Mouse (Mus musculus) activated CD4-positive, CD25-positive, alpha-beta regulatory T cell (primary cell): ENCODE data around the gene Rab7. TPM values are rescaled to one million over a fixed set of nuclear protein-coding genes. Genes with fewer than 3 reads are reported as not detected.

Experiments used
- polyA plus RNA-seq, 2 experiments: library from polyadenylated mRNA; unstranded; fragments of 100-300 nt; shearing (Covaris generic); gene quantifications; one replicate each; pipeline ENCODE4 v1.2.1; 2017

The Rab7 gene
- polyA plus RNA-seq: 100 to 1,000 TPM; 302 to 311 TPM

GRCm38 (mm10) chr6:88044577-88045405 lies at the start of gene Rab7:
Rab7 (minus strand) TSS chr6:88045270.

GRCm38 (mm10) chr6:88084278-88085151 lies 39.4 kb upstream of the Rab7 start, which contains the start of gene Rpn1:
Rpn1 (plus strand) TSS chr6:88084482.

GRCm38 (mm10) chr6:87981547-87982256 lies 63.4 kb downstream of the Rab7 start, which contains the start of gene H1fx:
H1fx (minus strand) TSS chr6:87981637.

Other genes with a start within 250 kb of the Rab7 start
- gene Rab43, start 233.1 kb downstream of the Rab7 start, polyA plus RNA-seq: 10 to 100 TPM; 29.3 to 40.8 TPM
- gene Gm45140, start 209.5 kb downstream of the Rab7 start, polyA plus RNA-seq: 10 to 100 TPM; 16.4 to 20.3 TPM
- gene Isy1, start 206.5 kb downstream of the Rab7 start, polyA plus RNA-seq: 10 to 100 TPM; 88.7 to 90.5 TPM
- gene Cnbp, start 194.2 kb downstream of the Rab7 start, polyA plus RNA-seq: 1,000 to 10,000 TPM in 1 of 2 experiments, 100 to 1,000 TPM in 1; 944 to 1,204 TPM
- 100 to 1,000 TPM in 1 of 2 experiments, 10 to 100 TPM in 1; 78.6 to 130 TPM for gene Copg1, start 157.5 kb downstream of the Rab7 start, polyA plus RNA-seq
- gene Hmces, start 131.3 kb downstream of the Rab7 start, polyA plus RNA-seq: 10 to 100 TPM; 45.8 to 51.9 TPM
- 1 to 10 TPM in 1 of 2 experiments, under 1 TPM in 1; 0.37 to 1.5 TPM for gene H1fx, start 63.6 kb downstream of the Rab7 start, polyA plus RNA-seq
- gene Rpn1, start 39.2 kb upstream of the Rab7 start, polyA plus RNA-seq: 100 to 1,000 TPM; 144 to 228 TPM
- under 1 TPM in 1 of 2 experiments, not detected in 1; 0.21 TPM for gene Gata2, start 148.6 kb upstream of the Rab7 start, polyA plus RNA-seq
- not detected for gene Dnajb8, start 177.0 kb upstream of the Rab7 start, polyA plus RNA-seq